Mouse (Mus musculus) retina, adult 2 months (tissue): ENCODE data around the gene Card6.

ENCODE experiments used
- DNase-seq: peaks from one replicate; pipeline ENCODE4 v3.0.0-alpha.2; 2012; ENCODE audit warnings: low read depth, low spot score

Gene Card6

DNA sequence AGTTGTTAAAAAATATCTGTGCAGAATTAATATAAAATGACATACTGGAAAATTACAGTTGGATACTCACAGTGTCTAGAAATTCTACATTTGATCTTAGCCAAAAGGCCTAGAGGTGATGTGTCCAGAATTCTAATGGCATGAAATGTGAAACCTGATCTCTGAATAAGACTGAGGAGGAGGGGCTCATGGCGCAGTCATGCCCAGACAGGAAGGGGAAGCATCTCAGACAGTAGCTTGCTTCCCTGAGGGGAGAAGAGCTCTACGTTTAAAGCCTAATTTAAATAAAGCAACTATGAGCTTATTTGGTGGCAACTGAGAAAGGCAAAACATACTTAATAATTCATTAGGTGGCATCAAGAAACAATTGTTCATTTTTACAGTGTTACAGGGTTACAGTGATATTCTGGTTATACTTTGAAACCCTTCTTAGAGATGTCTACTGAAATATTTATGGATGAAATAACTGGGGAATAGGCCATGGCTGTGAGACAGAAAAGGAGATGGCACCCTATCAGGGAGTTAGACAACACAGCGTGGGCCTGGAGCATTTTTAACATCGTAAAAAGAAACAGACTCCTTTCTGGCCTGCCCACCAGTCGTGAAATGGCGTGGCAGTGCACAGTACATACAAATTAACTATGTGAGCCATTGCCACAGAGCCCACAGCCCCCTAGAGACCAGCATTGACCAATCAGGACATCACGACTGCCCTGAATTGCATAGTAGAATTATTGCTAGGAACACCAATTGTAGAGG is 19.3 kb downstream of the Card6 start:
- DNase-seq: no peak

DNA sequence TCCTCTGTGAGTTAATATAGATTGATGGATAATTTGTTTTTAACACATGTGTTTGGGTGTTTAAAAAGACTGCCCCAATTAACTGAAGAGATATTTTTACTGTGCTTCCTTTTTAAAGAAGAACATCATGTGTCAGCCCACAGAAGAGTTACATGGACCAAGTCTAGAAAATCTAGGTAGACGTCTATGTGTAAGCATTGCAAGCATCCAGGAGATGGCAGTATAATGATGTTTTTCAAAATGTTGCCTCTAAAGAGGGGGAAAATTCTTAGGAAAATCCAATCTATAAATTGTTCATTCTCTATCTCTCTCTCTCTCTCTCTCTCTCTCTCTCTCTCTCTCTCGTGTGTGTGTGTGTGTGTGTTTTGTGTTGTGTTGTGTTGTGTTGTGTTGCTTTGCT is 22.2 kb downstream of the Card6 start:
- DNase-seq: no peak

DNA sequence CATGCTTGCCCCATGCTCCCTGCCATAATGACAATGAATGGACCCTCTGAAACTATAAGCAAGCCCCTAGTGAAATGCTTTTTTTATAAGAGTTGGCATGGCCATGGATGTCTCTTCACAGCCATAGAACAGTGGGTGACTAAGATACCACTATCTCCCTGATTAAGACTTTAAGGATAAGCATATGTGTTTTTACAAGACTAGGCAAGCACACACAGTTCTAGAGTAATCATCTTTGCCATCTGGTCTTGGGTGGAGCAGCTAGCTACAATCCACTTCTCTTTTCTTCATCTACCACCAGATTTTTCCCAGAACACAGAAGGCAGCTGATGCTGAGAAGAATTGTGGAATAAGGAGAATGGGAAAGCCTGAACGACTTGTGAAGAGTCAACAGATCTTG is 27.1 kb downstream of the Card6 start:
- no peak for DNase-seq

DNA sequence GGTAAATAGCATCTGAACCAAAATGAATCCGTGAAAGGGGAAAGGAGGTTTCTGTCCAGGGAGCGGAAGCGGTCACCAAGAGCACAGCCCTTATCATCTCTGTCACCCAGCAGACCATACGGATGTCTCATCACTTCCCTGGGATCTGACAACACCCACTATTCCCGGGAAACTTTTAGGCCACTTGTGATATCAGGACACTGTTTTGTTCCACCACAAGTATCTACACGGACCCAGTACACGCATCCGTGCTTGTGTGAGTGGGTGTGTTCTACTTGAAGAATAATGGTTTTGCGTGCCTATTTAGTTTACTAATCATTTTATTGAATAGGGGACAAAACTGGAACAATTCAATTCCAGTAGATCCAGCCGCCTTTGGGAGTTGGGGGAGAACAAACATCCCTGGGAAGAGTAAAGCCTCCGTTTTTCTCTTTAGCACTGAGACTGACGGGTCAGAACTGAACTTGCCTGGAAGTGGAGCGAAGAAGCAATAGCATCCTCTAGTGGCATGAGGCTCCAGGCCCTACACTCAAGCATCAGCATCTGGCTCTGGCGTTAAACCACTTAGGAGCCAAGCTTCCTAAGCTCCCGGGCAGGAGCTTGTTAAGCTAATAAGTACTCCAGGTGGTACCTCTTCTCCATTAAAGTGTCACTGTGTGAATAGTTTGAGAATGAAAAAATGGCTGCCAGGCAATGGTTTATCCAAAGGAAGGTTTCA is 39.4 kb downstream of the Card6 start:
- DNase-seq: peak; percentile 18

DNA sequence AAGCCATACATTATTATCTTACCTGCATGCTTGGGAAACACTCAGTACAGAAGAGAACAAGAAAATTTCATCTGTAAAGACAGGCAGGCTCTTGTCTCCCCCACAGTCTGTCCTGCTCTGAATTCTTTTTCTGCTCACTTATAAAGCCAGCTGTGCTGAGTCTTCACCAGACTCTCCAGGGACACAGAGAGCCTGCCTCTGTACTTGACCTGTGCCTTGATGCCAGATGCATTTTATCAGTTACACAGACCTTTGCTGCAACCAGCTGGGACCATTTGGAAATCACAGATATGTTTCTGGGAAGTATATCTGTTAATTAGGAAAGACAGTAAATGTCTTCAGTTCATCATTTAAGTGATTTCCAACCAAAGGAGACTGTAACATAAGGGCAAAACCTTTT is 44.7 kb downstream of the Card6 start, which contains the start of gene C7:
Gene C7 (minus strand): TSS at position 106 of the 400 bp plus-strand sequence.
- no peak for DNase-seq
